Mouse (Mus musculus): Measurements from ENCODE around the gene Crygs.

DNA sequence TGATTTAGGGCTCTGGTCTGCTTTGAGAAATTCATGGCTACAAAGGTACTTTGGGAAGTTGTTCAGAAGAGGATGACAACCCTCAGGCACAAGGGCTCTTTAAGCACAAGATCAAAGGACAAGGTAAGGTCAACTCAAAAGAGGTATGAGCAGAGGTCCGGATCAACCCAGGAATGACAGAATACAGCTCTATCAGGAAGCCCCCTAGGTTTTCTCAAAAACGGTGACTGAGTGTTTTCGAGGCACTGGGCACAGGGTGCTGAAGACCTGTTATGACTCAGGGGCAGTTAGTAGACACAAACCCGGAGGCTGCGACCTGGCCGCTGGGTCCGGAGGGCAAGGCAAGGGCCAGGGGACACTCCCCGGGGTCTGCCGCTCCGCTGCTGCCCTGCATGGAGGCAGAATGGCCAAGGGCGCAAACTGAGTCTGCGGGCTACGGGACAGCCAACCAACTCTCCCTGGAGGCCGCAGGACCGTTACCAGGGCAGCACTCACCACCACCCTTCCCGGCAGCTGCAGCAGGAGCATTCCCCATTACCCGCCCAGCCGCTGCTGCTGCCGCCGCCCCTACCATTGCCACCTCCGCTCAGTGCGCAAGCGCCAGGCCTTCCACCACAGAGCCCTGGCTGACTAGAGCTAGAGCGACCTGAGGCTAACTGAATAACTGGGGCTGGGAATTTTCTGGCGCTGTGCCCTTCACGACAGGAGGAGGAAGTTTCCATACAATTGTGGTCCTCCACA is 32.9 kb upstream of the Crygs start:
- TF ChIP-seq POLR2A (IDR thresholded peaks at IDR 0.05; ENCODE audit: extremely low read depth, insufficient read depth, low read length): peak; percentile 60
- TF ChIP-seq CTCF (IDR thresholded peaks at IDR 0.05; ENCODE audit: extremely low read depth, insufficient read depth, low read length): no peak

Data from cortical plate, adult 2 months (tissue).